Mouse (Mus musculus) cerebellum, adult 2 months (tissue): ENCODE results near the gene Cd177.

ENCODE experiments used
- CTCF ChIP-seq: fragments of 200-500 bp; IDR thresholded peaks from 2 replicates; pipeline ENCODE4 v1.5.1; 2011; ENCODE audit warnings: low read depth, mild to moderate bottlenecking, control low read depth, low read length, moderate library complexity, borderline replicate concordance; ENCODE audit not compliant: insufficient read depth
- POLR2A ChIP-seq: fragments of 200-500 bp; IDR thresholded peaks from 2 replicates; pipeline ENCODE4 v1.6.1; 2011; ENCODE audit warnings: low read length, control low read depth, borderline replicate concordance; ENCODE audit not compliant: insufficient read depth

GRCm38 (mm10) chr7:24797918-24798317 lies 37.8 kb upstream of the Cd177 start:
- TF ChIP-seq CTCF: no peak
- no peak for TF ChIP-seq POLR2A
